Mouse (Mus musculus) myocyte (in vitro differentiated cells): ENCODE measurements around the gene Ppdpf. TPM values are rescaled to one million over a fixed set of nuclear protein-coding genes. Genes with fewer than 3 reads are reported as not detected.

Experiments
- H3K27me3 ChIP-seq: one replicate; pipeline ENCODE4 v1.6.1; 2011; ENCODE audit not compliant: control insufficient read depth, insufficient read depth, insufficient read length
- H3K36me3 ChIP-seq: one replicate; pipeline ENCODE4 v1.6.1; 2011; ENCODE audit not compliant: control insufficient read depth, insufficient read depth
- H3K4me2 ChIP-seq: one replicate; pipeline ENCODE4 v1.6.1; 2011; ENCODE audit warnings: low read depth, control low read depth
- H3K4me3 ChIP-seq: one replicate; pipeline ENCODE4 v1.5.1; 2011; ENCODE audit warnings: mild to moderate bottlenecking, control low read depth, moderate library complexity
- H3K79me2 ChIP-seq: one replicate; pipeline ENCODE4 v1.6.1; 2011; ENCODE audit not compliant: control insufficient read depth, insufficient read depth
- H3ac ChIP-seq: one replicate; pipeline ENCODE4 v1.6.1; 2011; ENCODE audit not compliant: control insufficient read depth, insufficient read length
- CEBPB ChIP-seq: IDR thresholded peaks from 2 replicates; pipeline ENCODE4 v1.6.1; 2011; ENCODE audit warnings: mild to moderate bottlenecking, moderate library complexity; ENCODE audit not compliant: poor library complexity, insufficient read depth, severe bottlenecking
- E2F4 ChIP-seq: IDR thresholded peaks from one replicate; pipeline ENCODE4 v1.6.1; 2011; ENCODE audit warnings: mild to moderate bottlenecking, control low read depth, moderate library complexity; ENCODE audit not compliant: insufficient read depth
- MAX ChIP-seq: IDR thresholded peaks from one replicate; pipeline ENCODE4 v1.6.1; 2011; ENCODE audit warnings: low read depth, mild to moderate bottlenecking, control low read depth
- MYOD1 ChIP-seq, 3 experiments: IDR thresholded peaks; one replicate each; pipeline ENCODE4 v1.6.1; 2011; ENCODE audit warnings: control low read depth in 2 of 3, low read depth in 2 of 3, mild to moderate bottlenecking in 2 of 3, moderate library complexity in 1 of 3; ENCODE audit not compliant: insufficient read length in 2 of 3, control insufficient read depth in 1 of 3
- MYOG ChIP-seq, 3 experiments: IDR thresholded peaks; one replicate each; pipeline ENCODE4 v1.6.1; 2011; ENCODE audit warnings: control low read depth in 2 of 3, low read depth in 2 of 3, mild to moderate bottlenecking in 2 of 3; ENCODE audit not compliant: insufficient read length in 2 of 3, control insufficient read depth in 1 of 3, insufficient read depth in 1 of 3
- POLR2A ChIP-seq: IDR thresholded peaks from one replicate; pipeline ENCODE4 v1.6.1; 2011; ENCODE audit warnings: low read depth, mild to moderate bottlenecking, control low read depth, moderate library complexity; ENCODE audit not compliant: insufficient read length
- POLR2AphosphoS2 ChIP-seq: IDR thresholded peaks from one replicate; pipeline ENCODE4 v1.6.1; 2011; ENCODE audit warnings: low read depth, control low read depth; ENCODE audit not compliant: insufficient read length
- REST ChIP-seq: IDR thresholded peaks from one replicate; pipeline ENCODE4 v1.6.1; 2011; ENCODE audit warnings: mild to moderate bottlenecking, control low read depth, moderate library complexity; ENCODE audit not compliant: insufficient read depth, insufficient read length
- SRF ChIP-seq: IDR thresholded peaks from one replicate; pipeline ENCODE4 v1.6.1; 2011; ENCODE audit warnings: low read depth; ENCODE audit not compliant: control insufficient read depth, insufficient read length
- TCF12 ChIP-seq: IDR thresholded peaks from one replicate; pipeline ENCODE4 v1.6.1; 2011; ENCODE audit warnings: mild to moderate bottlenecking, control low read depth; ENCODE audit not compliant: poor library complexity, insufficient read depth, severe bottlenecking
- TCF3 ChIP-seq: IDR thresholded peaks from one replicate; pipeline ENCODE4 v1.6.1; 2011; ENCODE audit warnings: low read depth, control low read depth; ENCODE audit not compliant: insufficient read length
- USF1 ChIP-seq: IDR thresholded peaks from one replicate; pipeline ENCODE4 v1.6.1; 2011; ENCODE audit warnings: low read depth, mild to moderate bottlenecking, control low read depth, moderate library complexity
- polyA plus RNA-seq: library from polyadenylated mRNA; unstranded; fragments of >200 nt; fragmentation: generic; extraction: Trizol; gene quantifications from one replicate; pipeline ENCODE4 v1.2.1, GENCODE M21; 2012; ENCODE audit warnings: missing spikeins

The Ppdpf gene
- polyA plus RNA-seq, 1 experiment, result 43.4 TPM

DNA sequence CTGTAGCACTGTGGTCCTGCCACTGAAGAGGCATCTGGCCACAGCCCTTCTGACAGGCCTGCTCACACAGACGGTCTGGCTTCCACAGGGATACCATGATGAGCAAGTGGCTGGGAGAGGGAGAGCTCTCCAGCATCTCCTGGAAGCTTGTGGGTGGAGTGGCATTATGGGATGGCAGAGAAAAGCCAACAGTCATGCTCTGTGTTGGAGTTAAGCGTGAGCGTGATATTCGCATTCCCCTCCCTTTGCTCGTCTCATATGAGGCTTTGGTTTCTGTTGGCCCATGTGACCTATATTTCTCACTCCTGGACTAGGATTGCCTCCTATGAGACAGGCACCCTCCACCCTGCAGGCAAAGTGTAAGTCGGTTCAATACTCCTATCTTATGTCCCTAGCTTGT lies 36.8 kb upstream of the Ppdpf start:
- H3K4me2 ChIP-seq, result no peak overlapping the region
- TF ChIP-seq CEBPB (no peak), TCF3 (no peak), USF1 (no peak), TCF12 (no peak), MYOG (IDR thresholded peaks at IDR 0.05; ENCODE audit: control insufficient read depth in 1 of 3, insufficient read depth in 1 of 3, insufficient read length in 2 of 3, low read depth in 2 of 3) (no peak), REST (no peak), MYOD1 (IDR thresholded peaks at IDR 0.05; ENCODE audit: control insufficient read depth in 1 of 3, insufficient read length in 2 of 3, low read depth in 2 of 3) (no peak)

DNA sequence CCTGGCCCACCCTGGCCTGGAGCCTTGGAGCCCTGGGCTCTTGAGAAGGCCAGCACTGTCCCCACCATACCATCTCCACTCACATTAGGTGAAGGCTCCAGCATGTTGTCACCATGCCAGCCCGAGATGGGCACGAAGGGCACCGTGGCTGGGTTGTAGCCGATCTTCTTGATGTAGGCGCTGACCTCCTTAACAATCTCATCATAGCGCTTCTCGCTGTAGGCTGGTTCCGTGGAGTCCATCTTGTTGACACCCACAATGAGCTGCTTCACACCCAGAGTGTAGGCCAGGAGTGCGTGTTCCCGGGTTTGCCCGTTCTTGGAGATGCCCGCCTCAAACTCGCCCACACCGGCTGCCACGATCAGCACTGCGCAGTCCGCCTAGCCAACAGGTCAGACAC lies 34.3 kb upstream of the Ppdpf start:
- no peak overlapping the region for H3K4me3 ChIP-seq
- H3K79me2 ChIP-seq, result no peaks in the 10 kb centered on the region
- no peak overlapping the region for H3ac ChIP-seq
- H3K36me3 ChIP-seq, result no peaks in the 10 kb centered on the region
- H3K4me2 ChIP-seq, result no peak overlapping the region
- TF ChIP-seq E2F4, result no peak
- TF ChIP-seq CEBPB, result no peak
- TF ChIP-seq USF1, result no peak
- no peak for TF ChIP-seq REST
- TF ChIP-seq TCF3, result no peak
- TF ChIP-seq MAX, result no peak
- no peak for TF ChIP-seq POLR2A
- no peak for TF ChIP-seq SRF
- peaks cover 66% of the 10 kb centered on the region for H3K27me3 ChIP-seq

More for the DNA sequence above, 36.8 kb upstream of the Ppdpf start:
- H3K4me3 ChIP-seq, result no peak overlapping the region
- H3K27me3 ChIP-seq, result peaks cover 61% of the 10 kb centered on the region
- no peaks in the 10 kb centered on the region for H3K79me2 ChIP-seq
- no peak overlapping the region for H3ac ChIP-seq
- no peaks in the 10 kb centered on the region for H3K36me3 ChIP-seq

- H3K4me2 ChIP-seq, result no peak overlapping the region
- H3K79me2 ChIP-seq, result no peaks in the 10 kb centered on the region
- no peak overlapping the region for H3K4me3 ChIP-seq
- no peaks in the 10 kb centered on the region for H3K36me3 ChIP-seq
- TF ChIP-seq MYOD1 (IDR thresholded peaks at IDR 0.05; ENCODE audit: control insufficient read depth in 1 of 3, insufficient read length in 2 of 3, low read depth in 2 of 3) (no peak), TCF3 (no peak), MAX (no peak), CEBPB (no peak), REST (no peak), MYOG (IDR thresholded peaks at IDR 0.05; ENCODE audit: control insufficient read depth in 1 of 3, insufficient read depth in 1 of 3, insufficient read length in 2 of 3, low read depth in 2 of 3) (no peak), SRF (no peak), USF1 (no peak), TCF12 (no peak), POLR2AphosphoS2 (no peak), E2F4 (no peak)
- H3ac ChIP-seq, result no peak overlapping the region
- peaks cover 63% of the 10 kb centered on the region for H3K27me3 ChIP-seq
Measured at GRCm38 (mm10) chr2:181153131-181153530, 33.9 kb upstream of the Ppdpf start.

DNA sequence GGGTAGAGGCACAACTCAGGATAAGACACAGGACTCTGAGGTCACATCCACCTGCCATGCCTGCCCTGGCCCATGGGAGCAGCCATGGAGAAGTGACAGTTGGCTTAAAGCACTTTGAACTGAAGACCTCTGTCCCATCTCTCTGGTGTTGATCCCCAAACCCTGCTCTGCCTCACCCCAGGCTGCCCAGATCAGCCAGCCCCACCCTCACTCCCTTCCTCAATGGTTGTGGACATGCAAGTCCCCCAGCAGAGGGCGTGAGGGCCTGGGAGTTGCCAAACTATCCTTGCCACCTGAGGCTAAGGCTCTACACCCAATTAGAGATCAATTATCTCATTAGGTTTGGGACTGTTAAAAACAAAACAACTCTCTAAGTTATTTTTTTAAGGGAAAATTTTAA lies 33.2 kb upstream of the Ppdpf start:
- Histone ChIP-seq H3K79me2 (no peaks in the 10 kb centered on the region), H3K4me2 (no peak overlapping the region), H3K4me3 (no peak overlapping the region), H3ac (no peak overlapping the region), H3K36me3 (no peaks in the 10 kb centered on the region), H3K27me3 (peaks cover 59% of the 10 kb centered on the region)
- TF ChIP-seq TCF3 (no peak), TCF12 (no peak), USF1 (no peak), E2F4 (no peak), SRF (no peak), REST (no peak), CEBPB (no peak), POLR2A (no peak), MYOG (IDR thresholded peaks at IDR 0.05; ENCODE audit: control insufficient read depth in 1 of 3, insufficient read depth in 1 of 3, insufficient read length in 2 of 3, low read depth in 2 of 3) (no peak), MAX (no peak), MYOD1 (IDR thresholded peaks at IDR 0.05; ENCODE audit: control insufficient read depth in 1 of 3, insufficient read length in 2 of 3, low read depth in 2 of 3) (no peak), POLR2AphosphoS2 (no peak)

DNA sequence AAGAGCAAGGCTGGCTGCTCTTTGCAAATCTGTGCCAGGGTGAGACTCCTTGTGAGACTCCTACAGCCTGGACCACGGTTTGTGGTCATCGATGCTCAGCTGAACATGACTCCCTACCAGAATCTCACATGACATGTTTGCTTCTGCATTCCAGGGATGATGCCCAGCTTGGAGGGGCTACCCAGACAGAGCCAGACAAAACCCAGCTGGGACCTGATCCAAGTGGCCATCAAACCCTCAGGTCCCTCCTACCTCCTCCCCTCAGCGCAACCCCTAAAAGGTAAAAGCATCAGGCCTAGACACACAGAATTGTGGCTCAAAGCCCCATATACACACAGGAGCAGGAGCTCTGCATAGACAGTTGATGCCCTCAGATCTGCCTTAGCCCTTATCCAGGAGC lies 32.7 kb upstream of the Ppdpf start:
- Histone ChIP-seq H3K4me2 (no peak overlapping the region), H3K4me3 (no peak overlapping the region), H3K36me3 (no peaks in the 10 kb centered on the region), H3K27me3 (peaks cover 54% of the 10 kb centered on the region), H3ac (no peak overlapping the region), H3K79me2 (no peaks in the 10 kb centered on the region)
- no peak for TF ChIP-seq MAX
- TF ChIP-seq REST, result no peak
- no peak for TF ChIP-seq MYOD1 (IDR thresholded peaks at IDR 0.05; ENCODE audit: control insufficient read depth in 1 of 3, insufficient read length in 2 of 3, low read depth in 2 of 3)
- no peak for TF ChIP-seq SRF
- TF ChIP-seq TCF3, result no peak
- TF ChIP-seq POLR2A, result no peak
- TF ChIP-seq CEBPB, result no peak
- TF ChIP-seq POLR2AphosphoS2, result no peak
- TF ChIP-seq MYOG (IDR thresholded peaks at IDR 0.05; ENCODE audit: control insufficient read depth in 1 of 3, insufficient read depth in 1 of 3, insufficient read length in 2 of 3, low read depth in 2 of 3), result no peak
- TF ChIP-seq TCF12, result no peak
